Mouse (Mus musculus) kidney, adult 2 months (tissue): ENCODE measurements around the gene Cdh13. TPM values are rescaled to one million over a fixed set of nuclear protein-coding genes. Genes with fewer than 3 reads are reported as not detected.
A peak's percentile ranks its signal among the peaks of the same experiment; 100 is the strongest.

ENCODE experiments used
- DNase-seq: peaks from one replicate; pipeline ENCODE4 v3.0.0; 2021
- H3K27ac ChIP-seq: fragments of 200-500 bp; 2 replicates; pipeline ENCODE4 v1.5.1; 2012; ENCODE audit warnings: low read depth, low read length, control low read depth, inconsistent platforms; ENCODE audit not compliant: insufficient read depth
- H3K27me3 ChIP-seq: fragments of 200-500 bp; replicated peaks from 2 replicates; pipeline ENCODE4 v1.6.1; 2012; ENCODE audit warnings: mild to moderate bottlenecking, moderate library complexity, low read length, inconsistent platforms; ENCODE audit not compliant: control insufficient read depth, insufficient read depth
- H3K36me3 ChIP-seq: fragments of 200-500 bp; 2 replicates; pipeline ENCODE4 v1.6.1; 2012; ENCODE audit warnings: mild to moderate bottlenecking, moderate library complexity, low read length, inconsistent platforms; ENCODE audit not compliant: control insufficient read depth, insufficient read depth
- H3K4me1 ChIP-seq: fragments of 200-500 bp; 2 replicates; pipeline ENCODE4 v1.6.1; 2011; ENCODE audit warnings: low read length; ENCODE audit not compliant: control insufficient read depth, insufficient read depth
- H3K4me3 ChIP-seq: fragments of 200-500 bp; 2 replicates; pipeline ENCODE4 v1.5.1; 2011; ENCODE audit warnings: mild to moderate bottlenecking, low read depth, low read length, control low read depth; ENCODE audit not compliant: insufficient read depth
- CTCF ChIP-seq: fragments of 200-500 bp; conservative IDR thresholded peaks from 2 replicates; pipeline ENCODE4 v1.5.1; 2011; ENCODE audit warnings: low read depth, mild to moderate bottlenecking, control low read depth, low read length, moderate library complexity, mixed read lengths; ENCODE audit not compliant: insufficient read depth, insufficient read length
- POLR2A ChIP-seq: fragments of 200-500 bp; IDR thresholded peaks from one replicate; pipeline ENCODE4 v1.6.1; 2011; ENCODE audit warnings: low read depth, low read length, control low read depth
- WGBS: fragments of 180-500 bp; shearing (Covaris S2); methylation state at CpG from one replicate; pipeline ENCODE4 v1.1.7; 2018; 5-methylcytosine and 5-hydroxymethylcytosine counted together
- polyA plus RNA-seq: library from polyadenylated mRNA; depleted of rRNA; stranded (reverse); fragments of >200 nt; gene quantifications from 2 replicates; pipeline ENCODE4 v1.2.3, GENCODE M21; 2012

Cdh13 gene
- polyA plus RNA-seq, 1 experiment = 11.6 TPM

DNA sequence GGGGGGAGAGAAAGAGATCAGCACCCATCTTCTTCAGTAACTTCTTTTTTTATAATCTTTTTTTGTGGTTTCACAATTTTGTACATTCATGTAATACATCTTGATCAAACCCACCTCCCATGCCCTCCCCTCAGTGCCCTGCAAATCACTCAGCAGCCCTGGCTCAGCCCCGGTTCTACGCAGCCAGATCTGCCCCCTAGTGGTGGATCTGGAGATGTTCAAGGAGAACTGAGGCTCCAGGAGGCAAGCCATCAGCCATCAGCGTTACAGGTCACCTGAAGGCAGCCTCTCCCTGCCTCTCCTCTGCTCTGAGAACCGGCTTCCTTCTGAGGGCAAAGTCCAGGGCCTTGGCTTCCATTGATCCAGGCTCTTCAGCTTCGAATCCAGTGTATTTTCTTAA is 696.3 kb downstream of the Cdh13 start:
- H3K4me1 ChIP-seq = no peaks in the 10 kb centered on the region
- H3K27ac ChIP-seq = no peak overlapping the region
- no peak for DNase-seq
- 10% methylated on average over 5 of the region's 5 CpGs for WGBS
- H3K4me3 ChIP-seq = no peak overlapping the region
- H3K27me3 ChIP-seq = no peaks in the 10 kb centered on the region
- TF ChIP-seq CTCF (0 out of 2 replicates have a peak, but pooled peaks have one; percentile 21), POLR2A (no peak)
- H3K36me3 ChIP-seq = no peaks in the 10 kb centered on the region

DNA sequence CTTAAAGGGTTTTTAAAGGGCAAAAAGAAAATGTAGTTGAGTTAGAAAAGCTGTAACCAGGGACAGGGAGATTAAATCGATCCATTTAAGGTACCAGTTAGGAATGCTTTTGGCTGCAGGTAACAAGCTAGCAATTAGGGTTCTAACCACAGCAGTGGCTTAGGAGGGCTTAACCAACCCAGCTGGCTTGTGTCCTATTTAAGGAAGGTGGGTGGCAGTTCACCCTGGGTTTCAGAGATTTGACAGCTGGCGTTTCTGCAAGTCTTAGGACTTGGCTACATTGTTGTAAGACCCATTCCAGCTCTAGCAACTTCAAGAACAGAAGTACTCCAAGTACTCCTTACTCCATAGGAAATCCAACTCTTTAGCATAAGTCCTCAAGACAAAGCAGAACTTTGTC is 700.2 kb downstream of the Cdh13 start:
- no peak overlapping the region for H3K4me3 ChIP-seq
- DNase-seq = no peak
- no peaks in the 10 kb centered on the region for H3K36me3 ChIP-seq
- H3K27me3 ChIP-seq = no peaks in the 10 kb centered on the region
- TF ChIP-seq POLR2A (no peak), CTCF (no peak)
- WGBS = 78% methylated on average over 2 of the region's 2 CpGs
- H3K27ac ChIP-seq = no peak overlapping the region
- no peaks in the 10 kb centered on the region for H3K4me1 ChIP-seq

GRCm38 (mm10) chr8:118986796-118987195 is 703.3 kb downstream of the Cdh13 start:
- 88% methylated on average over 1 of the region's 1 CpGs for WGBS
- TF ChIP-seq POLR2A = no peak
- no peak for TF ChIP-seq CTCF
- H3K4me3 ChIP-seq = no peak overlapping the region

DNA sequence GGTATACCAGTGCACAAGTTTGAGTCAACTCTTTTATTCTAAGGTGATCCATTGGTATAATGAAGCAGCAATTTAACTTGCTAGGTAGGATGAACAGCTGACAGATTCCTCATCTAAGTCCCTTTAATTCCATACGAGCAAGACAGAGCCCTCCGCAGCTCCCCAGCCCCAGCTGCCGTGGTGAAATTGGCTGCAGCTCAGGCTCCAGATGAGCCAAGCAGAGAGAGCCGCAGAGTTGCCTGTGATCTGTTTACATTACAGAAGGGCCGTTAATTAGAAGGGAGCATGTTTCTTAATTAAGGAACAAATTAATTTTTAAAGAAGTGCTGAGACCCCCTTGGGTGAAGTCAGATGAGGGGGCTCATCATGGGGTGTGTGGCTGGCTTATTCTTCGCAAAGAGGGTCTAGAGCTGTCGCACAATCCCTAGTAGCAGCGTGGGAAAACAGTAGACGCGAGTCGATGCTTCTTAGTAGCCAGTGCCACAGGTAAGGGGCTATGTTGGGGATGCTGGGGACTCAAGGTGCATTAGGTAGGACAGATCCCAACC is 712.2 kb downstream of the Cdh13 start:
- H3K27me3 ChIP-seq = no peaks in the 10 kb centered on the region
- 87% methylated on average over 11 of the region's 11 CpGs for WGBS
- no peaks in the 10 kb centered on the region for H3K36me3 ChIP-seq
- no peak for TF ChIP-seq CTCF
- no peak for TF ChIP-seq POLR2A
- DNase-seq = no peak
- no peak overlapping the region for H3K4me3 ChIP-seq
- no peaks in the 10 kb centered on the region for H3K4me1 ChIP-seq
- no peak overlapping the region for H3K27ac ChIP-seq

More at GRCm38 (mm10) chr8:118986796-118987195, 703.3 kb downstream of the Cdh13 start:
- Histone ChIP-seq H3K4me1 (no peaks in the 10 kb centered on the region), H3K27me3 (no peaks in the 10 kb centered on the region), H3K27ac (no peak overlapping the region), H3K36me3 (no peaks in the 10 kb centered on the region)
- no peak for DNase-seq

- H3K36me3 ChIP-seq = no peaks in the 10 kb centered on the region
- 87% methylated on average over 1 of the region's 1 CpGs for WGBS
- H3K4me3 ChIP-seq = no peak overlapping the region
- H3K4me1 ChIP-seq = no peaks in the 10 kb centered on the region
- no peaks in the 10 kb centered on the region for H3K27me3 ChIP-seq
- no peak overlapping the region for H3K27ac ChIP-seq
- TF ChIP-seq POLR2A (no peak), CTCF (no peak)
- no peak for DNase-seq
Measured at GRCm38 (mm10) chr8:119000595-119000994, 717.1 kb downstream of the Cdh13 start.

- Histone ChIP-seq H3K36me3 (no peaks in the 10 kb centered on the region), H3K4me3 (no peak overlapping the region), H3K27ac (no peak overlapping the region), H3K27me3 (no peaks in the 10 kb centered on the region), H3K4me1 (no peaks in the 10 kb centered on the region)
- no peak for TF ChIP-seq POLR2A
- no peak for TF ChIP-seq CTCF
- DNase-seq = no peak
- 82% methylated on average over 5 of the region's 5 CpGs for WGBS
Measured at GRCm38 (mm10) chr8:119004821-119005220, 721.3 kb downstream of the Cdh13 start.

DNA sequence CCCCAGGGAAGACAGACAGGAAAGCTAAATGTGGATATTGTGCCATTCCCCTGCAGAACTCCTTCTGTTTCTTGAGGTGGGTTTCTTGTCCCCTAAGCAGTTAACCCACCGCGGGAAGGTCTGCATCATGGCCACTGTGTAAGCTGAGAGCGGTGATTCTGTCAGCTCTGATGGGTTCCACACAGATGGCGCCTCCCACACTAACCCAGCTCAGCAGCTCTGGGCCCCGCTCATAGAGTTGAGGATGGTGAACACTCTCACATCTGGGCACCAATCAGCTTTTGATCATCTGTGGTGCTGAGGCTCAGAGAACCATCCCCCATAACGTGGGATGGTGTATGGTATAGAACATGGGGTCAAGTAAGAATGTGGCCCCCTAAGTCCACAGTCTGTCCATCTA is 735.1 kb downstream of the Cdh13 start:
- DNase-seq = no peak
- WGBS = 47% methylated on average over 6 of the region's 6 CpGs
- no peaks in the 10 kb centered on the region for H3K36me3 ChIP-seq

GRCm38 (mm10) chr8:119020781-119021180 is 737.2 kb downstream of the Cdh13 start:
- no peak overlapping the region for H3K4me3 ChIP-seq
- TF ChIP-seq CTCF (no peak), POLR2A (no peak)
- DNase-seq = peak; percentile 1
- WGBS = 22% methylated on average over 11 of the region's 11 CpGs
- H3K4me1 ChIP-seq = no peaks in the 10 kb centered on the region
- no peak overlapping the region for H3K27ac ChIP-seq
- no peaks in the 10 kb centered on the region for H3K36me3 ChIP-seq
- H3K27me3 ChIP-seq = no peaks in the 10 kb centered on the region

More for the DNA sequence above, 735.1 kb downstream of the Cdh13 start:
- no peak for TF ChIP-seq CTCF
- TF ChIP-seq POLR2A = no peak
- Histone ChIP-seq H3K4me1 (no peaks in the 10 kb centered on the region), H3K4me3 (no peak overlapping the region), H3K27me3 (no peaks in the 10 kb centered on the region), H3K27ac (no peak overlapping the region)
